Mouse (Mus musculus): ENCODE data around the gene Spem1.

Gene Spem1

GRCm38 (mm10) chr11:69836703-69837576 lies 15.0 kb upstream of the Spem1 start:
- in situ Hi-C loops (cut with MboI; ENCODE audit: low sequenced_read_pairs): no loop called here

- in situ Hi-C loops (cut with MboI; ENCODE audit: low sequenced_read_pairs): no loop called here
Observed at GRCm38 (mm10) chr11:69835966-69836335, 14.0 kb upstream of the Spem1 start.

GRCm38 (mm10) chr11:69835326-69835965 lies 13.5 kb upstream of the Spem1 start:
- in situ Hi-C loops (cut with MboI; ENCODE audit: low sequenced_read_pairs): no loop called here

- in situ Hi-C loops (cut with MboI; ENCODE audit: low sequenced_read_pairs): no loop called here
Observed at GRCm38 (mm10) chr11:69834001-69834549, 12.1 kb upstream of the Spem1 start.

GRCm38 (mm10) chr11:69833554-69833953 lies 11.6 kb upstream of the Spem1 start:
- in situ Hi-C loops (cut with MboI; ENCODE audit: low sequenced_read_pairs): no loop called here

- in situ Hi-C loops (cut with MboI; ENCODE audit: low sequenced_read_pairs): no loop called here
Observed at GRCm38 (mm10) chr11:69828832-69829231, 6.9 kb upstream of the Spem1 start.

- in situ Hi-C loops (cut with MboI; ENCODE audit: low sequenced_read_pairs): no loop called here
Observed at GRCm38 (mm10) chr11:69823456-69823855, 1.5 kb upstream of the Spem1 start.

GRCm38 (mm10) chr11:69818871-69819270 lies 3.1 kb downstream of the Spem1 start:
- in situ Hi-C loops (cut with MboI; ENCODE audit: low sequenced_read_pairs): no loop called here

GRCm38 (mm10) chr11:69818365-69818764 lies 3.6 kb downstream of the Spem1 start, which contains the start of gene Spem2:
Gene Spem2, minus strand, starts transcription at chr11:69818465.
- in situ Hi-C loops (cut with MboI; ENCODE audit: low sequenced_read_pairs): no loop called here

- in situ Hi-C loops (cut with MboI; ENCODE audit: low sequenced_read_pairs): no loop called here
Observed at GRCm38 (mm10) chr11:69816520-69816919, 5.5 kb downstream of the Spem1 start.

- in situ Hi-C loops (cut with MboI; ENCODE audit: low sequenced_read_pairs): no loop called here
Observed at GRCm38 (mm10) chr11:69815155-69815554, 6.8 kb downstream of the Spem1 start, which contains the start of gene Gm39566. Gene Gm39566, minus strand, starts transcription at chr11:69815298.

GRCm38 (mm10) chr11:69810280-69810679 lies 11.7 kb downstream of the Spem1 start:
- in situ Hi-C loops (cut with MboI; ENCODE audit: low sequenced_read_pairs): no loop called here

GRCm38 (mm10) chr11:69807641-69808040 lies 14.3 kb downstream of the Spem1 start:
- in situ Hi-C loops (cut with MboI; ENCODE audit: low sequenced_read_pairs): no loop called here

GRCm38 (mm10) chr11:69806378-69806777 lies 15.6 kb downstream of the Spem1 start:
- in situ Hi-C loops (cut with MboI; ENCODE audit: low sequenced_read_pairs): no loop called here

GRCm38 (mm10) chr11:69804972-69805909 lies 16.7 kb downstream of the Spem1 start, which contains the start of gene Tmem102:
Gene Tmem102, minus strand, starts transcription at chr11:69805624.
- in situ Hi-C loops (cut with MboI; ENCODE audit: low sequenced_read_pairs): no loop called here

- in situ Hi-C loops (cut with MboI; ENCODE audit: low sequenced_read_pairs): no loop called here
Observed at GRCm38 (mm10) chr11:69804652-69804940, 17.4 kb downstream of the Spem1 start.

- in situ Hi-C loops (cut with MboI; ENCODE audit: low sequenced_read_pairs): no loop called here
Observed at GRCm38 (mm10) chr11:69803786-69804651, 18.0 kb downstream of the Spem1 start.

GRCm38 (mm10) chr11:69803328-69803727 lies 18.7 kb downstream of the Spem1 start:
- in situ Hi-C loops (cut with MboI; ENCODE audit: low sequenced_read_pairs): no loop called here

GRCm38 (mm10) chr11:69802648-69803105 lies 19.3 kb downstream of the Spem1 start:
- in situ Hi-C loops (cut with MboI; ENCODE audit: low sequenced_read_pairs): no loop called here
